21 mouse cellular contexts compared by ENCODE assay signal in the genomic region with DNA sequence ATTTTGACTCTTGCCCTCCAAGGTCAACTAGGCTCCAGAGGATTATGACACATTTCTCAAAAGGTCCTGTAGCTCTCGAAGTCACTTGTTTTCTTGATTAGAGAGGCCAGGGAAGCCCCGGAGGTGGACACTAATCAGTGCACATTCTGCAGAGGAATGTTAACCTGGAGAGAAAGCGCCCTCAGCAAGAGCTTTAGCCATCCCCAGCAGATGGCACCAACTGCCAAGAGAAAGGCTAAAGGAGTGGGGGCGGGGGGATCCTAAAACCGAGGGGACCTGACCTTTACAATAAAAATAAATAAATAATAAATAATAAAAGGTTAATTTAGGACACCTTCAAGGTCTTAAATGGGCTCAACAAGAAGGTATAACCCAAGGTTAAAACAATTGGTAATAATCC. TPM values are rescaled to one million over a fixed set of nuclear protein-coding genes. Genes with fewer than 3 reads are reported as not detected.
"Had no signal": no experiment of that assay in that cellular context is flagged by ENCODE, and none has a peak within 500 bp of the region (broad histone marks: within the 10 kb centered on the region; RNA-seq: fewer than 3 reads in every experiment).

No protein-coding gene starts in this region.

- H3K4me3 ChIP-seq: left cerebral cortex, adult 2 months; limb, embryonic 10.5 days; lung, embryonic 15.5 days; megakaryocyte, embryonic 14.5 days; midbrain, embryonic 12.5 days; neural tube, embryonic 13.5 days had no signal

- H3K4me2 ChIP-seq: lung, embryonic 15.5 days; midbrain, embryonic 12.5 days; neural tube, embryonic 13.5 days had no signal

- H3K9ac ChIP-seq: lung, embryonic 15.5 days; midbrain, embryonic 12.5 days; neural tube, embryonic 13.5 days had no signal

- ATAC-seq: intestine, postnatal 0 days; midbrain, embryonic 16.5 days had no signal

- H3K4me1 ChIP-seq: lung, embryonic 15.5 days; neural tube, embryonic 13.5 days had no signal

- H3K9me3 ChIP-seq: limb, embryonic 10.5 days; lung, embryonic 15.5 days; megakaryocyte, embryonic 14.5 days; midbrain, embryonic 12.5 days; neural tube, embryonic 13.5 days had no signal

- DNase-seq: kidney, postnatal 25 days; lung, postnatal 14 days; right cerebral cortex, adult 18-20 months; right cerebral cortex, postnatal 25 days; thymus, postnatal 14 days had no signal

- H3K27ac ChIP-seq: left cerebral cortex, adult 2 months; limb, embryonic 10.5 days; lung, embryonic 15.5 days; macrophage; midbrain, embryonic 12.5 days; neural tube, embryonic 13.5 days had no signal

- H3K27me3 ChIP-seq: lung, embryonic 15.5 days; megakaryocyte, embryonic 14.5 days; midbrain, embryonic 12.5 days; neural tube, embryonic 13.5 days had no signal

- H3K36me3 ChIP-seq: limb, embryonic 10.5 days; lung, embryonic 15.5 days; midbrain, embryonic 12.5 days; neural tube, embryonic 13.5 days had no signal

RNA-seq across cellular contexts. Expression of gene Gm9844, which starts 17.9 kb away (rescaled TPM):
- total RNA-seq: left cerebral cortex, postnatal 14 days had no signal
- polyA plus RNA-seq: small intestine, adult 2 months had no signal

RNA-seq across cellular contexts. Expression of gene Lypd4, which starts 25.6 kb away (rescaled TPM):
- total RNA-seq: layer of hippocampus, postnatal 25 days; left cerebral cortex, adult 2 months; left cerebral cortex, postnatal 14 days had no signal
- polyA plus RNA-seq: intestine, postnatal 0 days; kidney, embryonic 14.5 days; limb, embryonic 10.5 days; limb, embryonic 14.5 days; liver, embryonic 16.5 days; lung, embryonic 15.5 days; macrophage; midbrain, embryonic 12.5 days; neural tube, embryonic 13.5 days; small intestine, adult 2 months; stomach, embryonic 16.5 days had no signal

RNA-seq across cellular contexts. Expression of gene Dmrtc2, which starts 25.7 kb away (rescaled TPM):
- total RNA-seq: layer of hippocampus, postnatal 25 days; left cerebral cortex, adult 2 months; left cerebral cortex, postnatal 14 days had no signal
- polyA plus RNA-seq: intestine, postnatal 0 days; kidney, embryonic 14.5 days; limb, embryonic 10.5 days; liver, embryonic 16.5 days; lung, embryonic 15.5 days; macrophage; midbrain, embryonic 12.5 days; neural tube, embryonic 13.5 days; small intestine, adult 2 months; stomach, embryonic 16.5 days had no signal
